Mouse (Mus musculus) neural tube, embryonic 14.5 days (tissue): ENCODE measurements around the gene Fzd5. TPM values are rescaled to one million over a fixed set of nuclear protein-coding genes. Genes with fewer than 3 reads are reported as not detected.

ENCODE experiments used
- ATAC-seq: fragments of 200-750 bp; cut with Nextera tagmentation; 2 replicates; pipeline ENCODE4 v1.8.0; 2017; ENCODE audit warnings: low read depth, mild to moderate bottlenecking, moderate TSS enrichment, moderate library complexity
- H3K27ac ChIP-seq: fragments of 300-500 bp; sonication (generic); 2 replicates; pipeline ENCODE4 v1.5.1; 2014; ENCODE audit warnings: low read depth, mild to moderate bottlenecking, control low read depth, low read length, moderate library complexity, mixed read lengths
- H3K27me3 ChIP-seq: fragments of 300-500 bp; sonication (generic); 2 replicates; pipeline ENCODE4 v1.6.1; 2014; ENCODE audit warnings: low read length; ENCODE audit not compliant: control insufficient read depth, insufficient read depth
- H3K36me3 ChIP-seq: fragments of 300-500 bp; sonication (generic); 2 replicates; pipeline ENCODE4 v1.6.1; 2014; ENCODE audit warnings: low read length, mixed read lengths; ENCODE audit not compliant: control insufficient read depth, insufficient read depth
- H3K4me1 ChIP-seq: fragments of 300-500 bp; sonication (generic); 2 replicates; pipeline ENCODE4 v1.6.1; 2014; ENCODE audit warnings: low read length; ENCODE audit not compliant: control insufficient read depth, insufficient read depth
- H3K4me2 ChIP-seq: fragments of 300-500 bp; sonication (generic); 2 replicates; pipeline ENCODE4 v1.6.1; 2014; ENCODE audit warnings: mild to moderate bottlenecking, low read depth, low read length, control low read depth
- H3K4me3 ChIP-seq: fragments of 300-500 bp; sonication (generic); 2 replicates; pipeline ENCODE4 v1.5.1; 2014; ENCODE audit warnings: low read depth, low read length, control low read depth, mixed read lengths
- H3K9ac ChIP-seq: fragments of 300-500 bp; sonication (generic); replicated peaks from 2 replicates; pipeline ENCODE4 v1.6.1; 2014; ENCODE audit warnings: low read depth, mild to moderate bottlenecking, control low read depth, low read length, mixed read lengths
- H3K9me3 ChIP-seq: fragments of 300-500 bp; sonication (generic); 2 replicates; pipeline ENCODE4 v1.6.1; 2016; ENCODE audit warnings: low read length; ENCODE audit not compliant: control insufficient read depth
- WGBS: fragments of 180-500 bp; shearing (Covaris S2); extraction: QIAGEN DNeasy Blood & Tissue Kit; methylation state at CpG from one replicate; pipeline ENCODE4 v1.1.7; 2014; 5-methylcytosine and 5-hydroxymethylcytosine counted together
- polyA plus RNA-seq: library from polyadenylated mRNA; unstranded; fragments of >200 nt; fragmentation: Nextera tagmentation; extraction: Ambion mirVana; gene quantifications from 2 replicates; pipeline ENCODE4 v1.2.1, GENCODE M21; 2014

Fzd5 gene
- polyA plus RNA-seq, 1 experiment from 2014 or later = 0.08 TPM

- Histone ChIP-seq H3K9ac (no peak overlapping the region), H3K4me2 (no peak overlapping the region), H3K27ac (no peak overlapping the region), H3K27me3 (no peaks in the 10 kb centered on the region), H3K4me1 (no peaks in the 10 kb centered on the region), H3K4me3 (no peak overlapping the region), H3K9me3 (no peaks in the 10 kb centered on the region), H3K36me3 (no peaks in the 10 kb centered on the region)
- 76% methylated on average over 7 of the region's 7 CpGs for whole genome bisulfite sequencing
- no peak for ATAC-seq
Observed at GRCm38 (mm10) chr1:64755971-64756639, 18.6 kb upstream of the Fzd5 start.

GRCm38 (mm10) chr1:64754658-64755057 is 17.1 kb upstream of the Fzd5 start:
- no peaks in the 10 kb centered on the region for H3K27me3 ChIP-seq
- H3K9me3 ChIP-seq = no peaks in the 10 kb centered on the region
- H3K4me3 ChIP-seq = no peak overlapping the region
- no peak overlapping the region for H3K9ac ChIP-seq
- 90% methylated on average over 5 of the region's 5 CpGs for WGBS
- no peaks in the 10 kb centered on the region for H3K36me3 ChIP-seq
- no peak overlapping the region for H3K27ac ChIP-seq
- H3K4me1 ChIP-seq = no peaks in the 10 kb centered on the region
- ATAC-seq = no peak
- no peak overlapping the region for H3K4me2 ChIP-seq

- no peak overlapping the region for H3K4me3 ChIP-seq
- no peaks in the 10 kb centered on the region for H3K4me1 ChIP-seq
- no peak for ATAC-seq
- no peaks in the 10 kb centered on the region for H3K36me3 ChIP-seq
- H3K9ac ChIP-seq = no peak overlapping the region
- H3K27ac ChIP-seq = no peak overlapping the region
- no peaks in the 10 kb centered on the region for H3K27me3 ChIP-seq
- WGBS = 79% methylated on average over 7 of the region's 7 CpGs
- no peaks in the 10 kb centered on the region for H3K9me3 ChIP-seq
- no peak overlapping the region for H3K4me2 ChIP-seq
Observed at GRCm38 (mm10) chr1:64753668-64754067, 16.1 kb upstream of the Fzd5 start.

GRCm38 (mm10) chr1:64753109-64753508 is 15.6 kb upstream of the Fzd5 start:
- Histone ChIP-seq H3K9ac (no peak overlapping the region), H3K27me3 (no peaks in the 10 kb centered on the region), H3K9me3 (no peaks in the 10 kb centered on the region), H3K27ac (no peak overlapping the region), H3K4me2 (no peak overlapping the region), H3K4me1 (no peaks in the 10 kb centered on the region), H3K36me3 (no peaks in the 10 kb centered on the region), H3K4me3 (no peak overlapping the region)
- WGBS = 89% methylated on average over 8 of the region's 8 CpGs
- no peak for ATAC-seq

- no peak overlapping the region for H3K4me2 ChIP-seq
- no peak overlapping the region for H3K27ac ChIP-seq
- no peaks in the 10 kb centered on the region for H3K9me3 ChIP-seq
- H3K27me3 ChIP-seq = no peaks in the 10 kb centered on the region
- H3K9ac ChIP-seq = no peak overlapping the region
- H3K4me3 ChIP-seq = no peak overlapping the region
- no peak for ATAC-seq
- H3K4me1 ChIP-seq = no peaks in the 10 kb centered on the region
- no peaks in the 10 kb centered on the region for H3K36me3 ChIP-seq
Observed at GRCm38 (mm10) chr1:64744616-64745015, 7.1 kb upstream of the Fzd5 start.

GRCm38 (mm10) chr1:64742741-64743408 is 5.3 kb upstream of the Fzd5 start:
- no peak overlapping the region for H3K27ac ChIP-seq
- H3K36me3 ChIP-seq = no peaks in the 10 kb centered on the region
- peaks cover 5% of the 10 kb centered on the region; the same call in 1 of the 2 replicates for H3K4me1 ChIP-seq
- no peaks in the 10 kb centered on the region for H3K27me3 ChIP-seq
- H3K9ac ChIP-seq = no peak overlapping the region
- H3K4me3 ChIP-seq = no peak overlapping the region
- no peak for ATAC-seq
- H3K9me3 ChIP-seq = no peaks in the 10 kb centered on the region
- H3K4me2 ChIP-seq = no peak overlapping the region
- WGBS = 88% methylated on average over 17 of the region's 18 CpGs

GRCm38 (mm10) chr1:64738661-64739082 is 1.1 kb upstream of the Fzd5 start:
- H3K36me3 ChIP-seq = no peaks in the 10 kb centered on the region
- H3K27ac ChIP-seq = no peak overlapping the region
- H3K4me2 ChIP-seq = peak overlapping the region; percentile 95; the same call in 1 of the 2 replicates
- WGBS = 0% methylated on average over 14 of the region's 14 CpGs
- peak overlapping the region; percentile 11; the same call in 1 of the 2 replicates for H3K4me3 ChIP-seq
- peaks cover 29% of the 10 kb centered on the region for H3K27me3 ChIP-seq
- ATAC-seq = no peak
- no peak overlapping the region for H3K9ac ChIP-seq
- H3K4me1 ChIP-seq = peaks cover 24% of the 10 kb centered on the region
- no peaks in the 10 kb centered on the region for H3K9me3 ChIP-seq

- Histone ChIP-seq H3K9ac (no peak overlapping the region), H3K27ac (no peak overlapping the region), H3K27me3 (peaks cover 32% of the 10 kb centered on the region), H3K4me2 (peak overlapping the region; percentile 95), H3K4me3 (peak overlapping the region; percentile 51), H3K4me1 (peaks cover 24% of the 10 kb centered on the region), H3K36me3 (no peaks in the 10 kb centered on the region), H3K9me3 (no peaks in the 10 kb centered on the region)
- 0% methylated on average over 11 of the region's 11 CpGs for WGBS
- no peak for ATAC-seq
Observed at GRCm38 (mm10) chr1:64738180-64738555, 617 bp upstream of the Fzd5 start.

GRCm38 (mm10) chr1:64736681-64737501 is 660 bp downstream of the Fzd5 start:
- ATAC-seq = 0 out of 2 replicates have a peak, but pooled peaks have one; percentile 2
- Histone ChIP-seq H3K4me2 (peak overlapping the region; percentile 95), H3K4me3 (peak overlapping the region; percentile 51), H3K4me1 (peaks cover 24% of the 10 kb centered on the region), H3K9me3 (no peaks in the 10 kb centered on the region), H3K27ac (no peak overlapping the region), H3K9ac (peak overlapping the region; percentile 55), H3K36me3 (no peaks in the 10 kb centered on the region), H3K27me3 (peaks cover 36% of the 10 kb centered on the region)
- WGBS = 1% methylated on average over 53 of the region's 56 CpGs
